Mouse (Mus musculus) neural tube, embryonic 10.5 days (tissue): ENCODE data around the gene Atp5l.

Source experiments
- DNase-seq: peaks from one replicate; pipeline ENCODE4 v3.0.0-alpha.2; 2017; ENCODE audit warnings: low spot score; ENCODE audit errors: extremely low spot score

Atp5l gene

DNA sequence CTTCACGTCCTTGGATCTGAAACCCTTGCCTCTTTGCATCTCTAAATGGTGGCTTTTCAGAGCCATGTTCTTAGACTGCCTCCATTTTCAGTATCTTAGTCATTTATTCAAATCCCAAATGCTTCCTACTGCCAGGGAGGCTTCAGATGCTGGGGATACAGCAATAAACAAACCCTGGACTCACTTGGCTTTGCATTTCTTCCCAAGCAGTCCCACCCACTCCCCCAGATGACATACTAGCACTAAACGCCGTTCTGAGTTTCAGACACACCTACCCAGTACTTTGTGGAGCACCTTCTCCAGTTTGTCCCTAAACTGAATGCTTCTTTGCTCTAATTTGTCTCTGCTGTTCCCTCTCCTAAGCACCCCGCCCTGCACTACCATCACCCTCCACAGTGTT lies 23.5 kb downstream of the Atp5l start:
- DNase-seq: no peak

DNA sequence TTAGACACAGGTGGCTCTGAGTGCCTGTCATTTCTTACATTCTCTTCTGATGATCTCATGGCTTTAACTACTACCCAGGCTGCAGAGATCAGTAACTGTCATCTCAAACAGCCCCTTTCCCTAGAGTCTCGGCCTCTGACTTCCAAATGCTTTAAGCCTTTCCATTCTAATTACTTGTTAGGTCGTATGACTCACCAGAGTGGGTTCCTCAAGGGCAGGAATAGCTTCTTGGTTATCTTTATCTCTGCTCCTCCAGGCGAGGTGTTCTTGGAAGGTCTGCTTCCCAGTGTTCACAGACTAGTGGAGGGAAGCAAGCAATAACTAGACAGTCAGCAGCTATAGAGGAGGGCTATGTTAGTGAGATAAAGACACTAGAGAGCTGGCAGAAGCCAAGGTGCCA lies 27.9 kb downstream of the Atp5l start:
- DNase-seq: no peak

DNA sequence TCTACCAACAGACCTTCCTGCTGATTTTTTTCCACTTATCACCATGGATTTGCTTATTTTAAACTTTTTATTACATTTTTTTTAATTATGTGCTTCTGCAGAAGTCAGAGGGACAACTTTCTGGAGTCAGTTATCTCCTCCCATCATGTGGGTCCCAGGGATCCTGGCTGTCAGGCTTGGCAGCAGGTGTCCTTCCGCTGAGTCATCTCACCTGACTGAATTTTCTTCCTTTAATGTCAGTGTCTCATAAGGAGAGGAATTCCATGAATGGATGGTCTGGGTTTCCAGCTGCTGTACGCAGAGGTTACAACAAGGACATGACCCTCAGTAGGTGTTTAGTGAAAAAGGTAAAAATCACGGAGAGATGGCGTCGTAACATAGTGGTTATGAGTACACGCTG lies 29.3 kb downstream of the Atp5l start:
- DNase-seq: no peak

DNA sequence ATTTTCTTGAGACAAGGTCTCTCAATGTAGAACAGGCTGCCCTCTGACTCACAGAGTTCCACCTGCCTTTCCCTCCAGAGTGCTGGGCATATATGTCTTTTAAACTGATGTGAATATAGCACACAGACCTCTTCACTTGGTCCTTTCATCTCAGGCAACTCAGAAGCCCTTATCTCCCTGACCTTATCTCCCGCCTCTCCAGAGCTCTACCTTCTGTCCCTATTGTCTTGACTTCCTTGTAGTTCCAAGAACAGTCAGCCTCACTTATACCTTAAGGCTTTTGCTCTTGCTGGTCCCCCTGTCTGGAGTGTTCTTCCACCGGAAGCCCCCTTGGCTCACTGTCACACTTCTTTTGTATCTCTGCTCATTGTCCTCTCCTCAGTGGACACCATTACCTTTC lies 30.4 kb downstream of the Atp5l start:
- DNase-seq: no peak

DNA sequence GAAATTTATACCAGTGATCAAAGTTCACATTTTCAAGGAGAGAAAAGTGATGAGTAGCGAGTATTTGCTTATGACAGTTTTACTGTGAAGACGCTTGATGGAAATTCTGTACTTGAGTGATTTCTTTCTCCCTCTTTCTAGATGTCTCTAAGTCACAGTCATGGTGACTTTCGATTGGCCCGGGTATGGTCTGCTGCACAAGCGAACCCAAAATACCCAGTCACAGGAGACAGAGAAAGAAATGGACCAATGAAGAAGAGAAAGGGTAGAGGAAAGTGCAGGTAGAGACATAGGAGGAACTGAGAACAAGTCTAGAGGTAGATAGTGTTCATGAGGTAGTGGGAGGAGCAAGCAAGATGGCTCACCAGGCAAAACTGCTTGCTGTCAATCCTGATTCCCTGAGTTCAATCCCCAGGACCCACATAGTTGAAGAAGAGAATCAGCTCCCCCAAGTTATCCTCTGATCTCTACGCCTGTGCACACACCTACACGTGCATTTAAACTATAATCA lies 32.4 kb downstream of the Atp5l start:
- DNase-seq: no peak

DNA sequence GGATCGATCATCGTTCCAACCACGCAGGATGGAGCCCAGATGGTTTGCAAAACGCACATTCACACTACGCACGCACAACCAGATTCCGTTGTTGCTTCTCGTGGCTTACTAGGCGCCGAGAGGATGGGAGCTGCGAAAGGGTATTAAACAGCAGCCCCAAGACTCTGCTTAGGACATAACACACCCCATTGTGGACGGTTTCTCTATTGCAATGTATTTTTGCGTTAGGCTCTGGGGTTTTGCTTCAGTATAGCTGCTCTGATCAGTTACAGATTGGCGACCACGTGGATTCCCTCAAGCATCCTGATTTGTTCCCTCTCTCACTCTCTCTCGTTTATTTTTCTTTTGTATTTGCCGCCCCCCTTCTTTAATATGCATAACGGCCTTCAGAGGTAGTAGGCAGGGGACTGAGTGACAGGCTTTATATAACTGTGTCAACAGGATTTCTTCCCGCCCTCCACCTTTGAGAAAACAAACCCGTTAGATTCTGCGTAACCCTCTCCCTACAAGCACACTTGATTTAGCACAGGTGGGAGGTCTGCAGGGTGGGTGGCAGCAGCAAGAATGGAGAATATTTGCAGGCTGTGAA lies 37.5 kb downstream of the Atp5l start:
- peak; percentile 24 for DNase-seq

DNA sequence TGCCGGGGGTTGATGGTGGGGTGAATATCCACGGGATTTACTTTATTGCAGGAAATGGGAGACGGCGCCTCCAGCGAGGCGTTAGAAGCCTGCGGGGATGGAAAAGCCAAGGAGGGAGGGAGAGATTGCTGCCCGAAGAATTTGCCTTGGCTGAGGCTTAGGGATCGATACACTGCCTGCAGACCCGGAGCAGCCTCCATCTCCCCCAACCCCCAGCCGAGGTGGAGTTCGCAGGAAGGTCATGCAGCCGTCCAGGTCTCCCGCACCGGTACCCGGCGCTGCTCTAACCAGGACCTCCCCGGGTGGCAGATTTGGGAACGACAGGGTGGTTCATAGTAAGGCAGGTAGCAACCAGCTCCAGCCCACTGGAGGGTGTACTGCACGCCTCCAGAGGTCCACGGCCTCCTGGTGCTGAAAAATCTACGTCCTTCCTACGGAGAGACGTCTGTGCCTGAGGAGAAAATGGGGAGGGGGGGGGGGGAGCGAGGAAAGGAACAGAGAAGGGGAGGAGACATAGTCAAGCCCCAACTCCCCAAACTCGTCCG lies 38.0 kb downstream of the Atp5l start:
- DNase-seq: peak; percentile 78

DNA sequence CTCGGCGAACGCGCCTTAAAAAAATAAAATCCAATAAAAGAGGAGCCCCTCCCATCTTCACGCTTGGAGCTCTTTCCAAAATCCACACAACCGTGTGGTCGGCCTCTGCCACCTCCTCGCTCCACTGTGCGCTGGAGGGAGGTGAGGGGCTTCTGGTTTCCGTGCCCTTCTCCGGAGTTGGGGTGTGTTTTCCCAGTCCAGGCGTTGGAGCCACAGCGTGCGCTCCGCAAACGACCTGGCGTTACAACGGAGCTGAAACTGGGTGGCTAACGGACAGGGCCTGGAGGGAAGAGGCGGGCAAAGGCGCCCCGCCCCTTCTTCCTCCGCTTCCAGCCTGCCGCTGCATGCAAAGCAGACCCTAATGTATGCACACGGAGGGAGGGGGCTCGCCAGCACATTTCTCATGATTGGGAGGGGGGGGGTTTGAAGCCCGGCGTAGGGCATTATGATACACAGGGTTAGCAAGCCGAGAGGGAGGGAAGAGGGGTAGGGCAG lies 38.6 kb downstream of the Atp5l start:
- peak; percentile 89 for DNase-seq

DNA sequence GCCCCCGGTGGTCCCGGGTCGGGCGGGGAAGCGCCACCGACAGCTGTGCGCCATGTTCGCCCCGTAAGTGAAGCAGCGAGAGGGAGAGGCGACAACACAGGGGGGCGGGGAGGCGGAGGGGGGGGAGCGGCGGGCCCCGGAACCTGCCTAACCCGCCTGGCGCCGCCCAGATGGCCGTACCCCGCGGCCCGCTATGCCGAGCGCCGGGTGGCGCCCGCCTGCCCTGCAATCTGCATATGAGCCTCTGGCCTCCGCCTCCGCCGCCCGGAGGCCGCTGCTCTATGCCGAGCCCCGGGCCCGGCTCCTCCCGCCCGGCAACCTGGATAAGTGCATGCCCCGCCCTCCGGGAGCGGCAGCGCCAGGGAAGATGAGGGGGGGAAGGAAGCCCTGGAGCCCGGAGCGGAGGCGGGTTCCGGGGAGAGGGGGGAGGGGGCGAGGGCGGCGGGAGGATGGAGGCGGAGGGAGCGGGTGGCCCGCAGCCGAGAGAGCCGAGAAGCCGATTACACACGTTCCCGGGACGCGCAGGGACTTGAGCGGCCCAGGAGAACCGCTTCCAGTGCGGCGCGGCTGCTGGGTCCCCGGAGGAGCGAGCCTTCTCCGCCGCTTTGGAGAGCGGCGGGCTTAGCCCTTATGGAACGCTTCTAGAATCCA lies 39.2 kb downstream of the Atp5l start, which contains the start of gene Kmt2a:
Kmt2a (minus strand) TSS at position 76 of the 651 bp plus-strand sequence.
- DNase-seq: peak; percentile 99

DNA sequence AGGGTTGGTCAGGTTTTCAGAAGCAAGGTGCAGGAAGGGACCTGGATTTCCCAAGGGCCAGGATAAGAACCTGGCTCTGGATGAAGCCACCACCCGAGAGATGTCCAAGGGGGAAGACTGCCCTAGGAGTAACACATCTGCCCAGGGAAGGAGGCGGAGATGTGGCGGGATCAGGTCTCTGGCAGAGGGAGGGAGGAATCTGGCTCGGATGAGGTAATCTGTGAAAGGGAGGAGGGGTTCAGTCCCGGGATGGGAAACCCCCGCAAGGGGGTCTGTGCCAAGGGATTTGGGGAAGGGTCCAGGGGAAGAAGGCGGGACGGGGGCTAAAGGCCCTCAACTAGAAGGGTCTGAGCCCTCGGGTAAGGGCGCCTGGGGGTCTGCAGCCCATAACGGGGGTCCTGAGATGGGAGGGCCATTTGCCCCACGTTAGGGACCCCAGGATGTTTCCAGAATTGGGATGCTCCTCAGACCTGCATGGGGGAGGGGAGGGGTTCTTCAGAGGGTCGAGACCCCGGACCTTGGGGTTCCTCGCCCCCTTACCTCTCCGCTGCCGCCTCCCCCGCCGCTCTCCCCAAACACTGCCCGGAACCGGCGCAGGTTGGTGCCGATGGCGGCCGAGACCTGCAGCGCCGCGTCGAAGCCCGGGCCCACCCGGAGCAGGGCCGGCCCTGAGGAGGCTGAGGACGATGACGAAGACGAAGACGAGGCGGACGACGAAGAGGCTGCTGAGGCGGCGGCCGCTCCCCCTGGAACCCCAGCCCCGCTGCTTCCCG lies 40.0 kb downstream of the Atp5l start:
- DNase-seq: peak; percentile 50

DNA sequence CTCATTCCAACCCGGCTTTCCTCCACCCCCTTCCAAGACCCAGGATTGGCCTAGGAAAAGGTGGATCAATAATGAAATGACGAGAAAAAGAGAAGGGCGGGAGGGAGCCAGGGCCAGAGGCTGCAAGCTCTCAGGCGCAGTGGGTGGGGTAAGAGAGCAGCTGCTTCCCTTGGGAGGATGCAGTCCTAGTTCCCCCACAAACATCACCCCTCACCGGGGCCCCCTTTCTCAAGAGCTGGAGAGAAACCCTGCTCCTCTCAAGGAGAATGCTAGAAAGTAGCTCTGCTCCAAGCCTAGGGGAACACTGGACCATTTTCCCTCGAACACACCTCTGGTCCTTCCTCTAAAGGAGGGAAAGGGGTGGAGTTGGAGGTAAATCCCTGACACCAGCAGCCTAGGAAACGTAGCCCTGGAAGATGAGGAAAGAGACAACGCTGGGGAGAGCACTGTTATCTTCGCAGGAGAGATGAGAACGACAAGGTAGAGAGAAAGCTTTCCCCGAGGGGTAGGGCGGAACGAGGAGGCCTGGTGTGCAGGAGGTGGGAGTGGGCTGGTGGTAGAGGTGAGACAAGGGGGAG lies 40.8 kb downstream of the Atp5l start:
- peak; percentile 23 for DNase-seq

DNA sequence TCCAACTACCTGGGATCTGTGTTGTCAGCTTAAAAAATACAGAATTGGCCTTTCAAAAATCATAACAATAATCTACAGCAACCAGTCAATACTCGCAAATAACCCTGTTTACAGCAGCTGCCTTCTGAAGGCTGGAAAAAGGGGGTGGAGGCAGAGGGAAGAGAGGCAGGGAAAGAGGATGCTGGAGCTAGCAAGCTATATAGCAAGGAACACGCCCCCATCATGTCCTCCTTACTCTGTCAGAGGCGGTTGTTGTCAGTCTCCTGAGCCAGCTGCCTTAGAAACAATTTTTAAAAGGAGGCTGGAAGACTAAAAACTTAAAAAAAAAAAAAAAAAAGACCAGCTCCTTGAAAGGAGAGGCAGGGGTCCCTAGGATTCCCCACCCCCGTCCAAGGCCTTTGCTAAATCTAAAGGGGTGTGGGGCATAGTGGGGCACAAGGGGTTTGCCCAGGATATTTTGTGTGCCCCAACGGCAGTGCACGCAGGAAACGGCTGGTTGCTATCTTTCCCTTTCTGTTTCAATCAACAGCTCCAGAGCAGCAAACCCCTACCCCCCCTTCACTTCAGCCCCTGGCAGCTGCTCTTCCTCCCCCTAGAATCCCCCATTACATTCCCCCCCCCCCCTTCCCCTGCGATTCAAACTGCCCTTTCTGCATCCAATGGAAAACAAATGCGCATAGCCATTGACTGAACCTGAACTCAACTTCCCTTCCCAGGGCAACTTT lies 41.6 kb downstream of the Atp5l start:
- peak; percentile 15 for DNase-seq

DNA sequence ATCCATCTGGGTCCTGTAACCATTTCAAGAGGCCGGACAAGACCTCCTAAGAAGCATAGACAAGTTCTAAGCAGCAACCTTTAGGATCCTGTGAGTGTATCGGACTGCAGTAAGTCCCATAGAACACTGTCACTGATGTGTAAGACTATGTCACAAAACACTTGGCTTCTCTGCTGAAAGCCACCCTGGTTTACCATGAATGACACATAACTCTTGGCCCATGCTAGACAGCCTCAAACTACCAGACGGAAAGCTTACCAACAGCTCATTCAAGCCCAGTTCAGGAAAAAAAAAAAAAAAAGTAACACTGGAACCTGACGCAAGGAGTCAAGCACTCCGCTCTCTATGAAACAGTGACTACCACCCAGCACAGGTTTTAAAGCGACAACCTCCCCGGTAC lies 42.9 kb downstream of the Atp5l start:
- no peak for DNase-seq

DNA sequence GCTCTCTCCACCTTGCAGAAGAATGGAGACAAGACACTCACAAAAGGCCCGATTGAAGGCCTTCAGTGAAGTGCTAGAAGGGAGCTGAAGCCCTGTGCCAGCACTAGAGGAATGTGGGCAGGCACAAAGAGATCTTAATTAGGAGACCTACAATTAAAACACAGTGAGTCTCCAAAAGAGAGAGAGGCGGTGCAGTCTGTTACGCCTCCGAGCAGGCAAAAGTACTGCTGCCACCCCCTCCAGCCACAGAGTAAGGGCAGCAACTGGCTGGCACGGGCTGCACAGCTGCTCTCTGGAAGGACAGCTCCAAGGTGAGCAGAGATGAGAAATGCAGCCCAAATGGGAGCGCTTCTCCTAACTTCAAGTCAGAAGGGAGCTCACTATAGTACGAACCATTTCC lies 45.1 kb downstream of the Atp5l start:
- no peak for DNase-seq

DNA sequence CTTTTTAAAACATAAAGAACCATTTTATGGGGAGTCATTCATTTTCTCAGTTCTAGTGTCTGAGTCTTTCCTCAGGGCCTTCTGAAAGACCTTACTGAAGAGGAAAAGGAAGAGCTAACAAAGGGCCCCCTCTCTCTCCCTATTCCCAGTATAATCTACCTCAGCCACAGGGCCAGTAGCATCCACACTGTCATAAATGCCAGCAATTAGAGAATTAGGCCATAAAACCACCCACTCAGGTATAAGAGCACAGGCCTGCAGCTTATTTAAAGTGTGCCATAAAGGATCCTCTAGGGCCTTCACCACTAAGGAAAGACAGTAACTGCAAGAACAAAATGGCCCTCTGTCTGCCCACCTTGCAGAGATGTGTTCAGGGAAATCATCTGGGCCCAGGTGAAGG lies 46.3 kb downstream of the Atp5l start:
- DNase-seq: no peak

DNA sequence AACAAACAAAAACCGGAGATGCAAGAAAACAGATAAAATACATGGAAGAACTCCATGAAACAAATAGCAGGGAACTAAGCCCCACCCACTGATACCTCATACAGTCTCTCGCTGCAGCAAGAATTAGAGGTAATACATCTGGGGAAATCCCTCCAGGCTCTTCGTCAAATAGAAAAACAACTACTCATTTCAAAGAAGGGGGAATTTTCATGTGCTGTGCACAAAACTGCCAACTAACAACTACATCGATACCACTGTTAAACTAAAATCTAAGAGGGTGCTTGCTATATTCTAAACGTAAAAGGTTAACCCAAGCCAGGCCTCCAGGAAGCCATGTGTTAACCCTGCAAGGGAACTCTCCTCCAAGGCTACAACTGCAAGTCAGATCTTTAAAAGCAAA lies 46.9 kb downstream of the Atp5l start:
- DNase-seq: no peak

DNA sequence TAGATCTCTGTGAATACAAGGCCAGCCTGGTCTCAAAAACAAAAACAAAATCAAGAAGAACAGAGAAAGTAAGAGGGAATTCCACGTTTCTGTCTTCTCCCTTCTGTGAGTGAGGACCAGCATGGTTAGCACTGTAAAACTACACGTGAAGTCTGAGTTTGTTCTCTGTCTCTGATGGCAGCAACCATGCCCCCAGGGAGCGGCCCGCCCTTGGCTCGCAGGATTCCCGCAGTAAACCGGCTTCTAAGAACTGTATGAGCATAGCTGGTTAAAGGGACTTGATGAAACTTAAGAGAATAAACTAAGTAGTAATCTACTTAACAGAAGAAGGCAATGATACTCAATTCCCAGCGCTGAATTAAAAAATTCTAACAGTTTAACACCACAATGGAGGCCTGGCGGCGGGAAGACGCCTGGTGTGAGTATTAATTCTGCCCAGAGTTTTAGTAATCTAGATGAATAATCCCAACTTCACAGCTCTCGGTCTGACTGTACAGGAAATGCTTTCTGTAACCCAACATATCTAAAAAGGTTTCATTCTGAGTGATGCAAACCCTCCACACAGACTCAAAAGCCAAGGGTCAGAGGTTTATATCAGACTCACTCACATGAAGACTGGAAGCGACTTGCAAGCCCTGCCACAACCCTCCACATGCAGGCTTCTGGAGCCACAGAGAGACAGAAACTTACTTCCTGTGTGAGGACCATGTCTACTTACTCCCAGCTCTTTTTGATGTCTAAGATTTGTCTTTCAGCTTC lies 52.0 kb downstream of the Atp5l start:
- no peak for DNase-seq

DNA sequence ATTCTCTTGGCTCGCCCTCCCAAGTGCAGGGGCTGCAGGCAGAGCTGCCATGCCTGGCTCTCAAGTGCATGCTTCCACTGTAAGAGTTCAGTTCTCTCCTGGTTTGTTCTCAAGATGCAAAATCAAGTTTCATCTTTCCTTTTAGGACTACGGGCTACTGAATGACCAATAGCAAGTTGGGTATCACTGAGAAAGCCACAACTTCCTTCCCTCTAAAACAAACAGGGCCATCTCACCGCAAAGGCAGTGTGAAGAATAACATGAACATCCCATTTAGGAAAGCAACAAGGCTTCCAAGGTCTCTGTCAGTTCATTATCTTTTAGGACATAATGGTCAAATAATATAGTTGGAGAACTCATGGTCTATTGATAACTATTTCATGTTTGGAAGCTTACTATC lies 52.9 kb downstream of the Atp5l start:
- DNase-seq: no peak

DNA sequence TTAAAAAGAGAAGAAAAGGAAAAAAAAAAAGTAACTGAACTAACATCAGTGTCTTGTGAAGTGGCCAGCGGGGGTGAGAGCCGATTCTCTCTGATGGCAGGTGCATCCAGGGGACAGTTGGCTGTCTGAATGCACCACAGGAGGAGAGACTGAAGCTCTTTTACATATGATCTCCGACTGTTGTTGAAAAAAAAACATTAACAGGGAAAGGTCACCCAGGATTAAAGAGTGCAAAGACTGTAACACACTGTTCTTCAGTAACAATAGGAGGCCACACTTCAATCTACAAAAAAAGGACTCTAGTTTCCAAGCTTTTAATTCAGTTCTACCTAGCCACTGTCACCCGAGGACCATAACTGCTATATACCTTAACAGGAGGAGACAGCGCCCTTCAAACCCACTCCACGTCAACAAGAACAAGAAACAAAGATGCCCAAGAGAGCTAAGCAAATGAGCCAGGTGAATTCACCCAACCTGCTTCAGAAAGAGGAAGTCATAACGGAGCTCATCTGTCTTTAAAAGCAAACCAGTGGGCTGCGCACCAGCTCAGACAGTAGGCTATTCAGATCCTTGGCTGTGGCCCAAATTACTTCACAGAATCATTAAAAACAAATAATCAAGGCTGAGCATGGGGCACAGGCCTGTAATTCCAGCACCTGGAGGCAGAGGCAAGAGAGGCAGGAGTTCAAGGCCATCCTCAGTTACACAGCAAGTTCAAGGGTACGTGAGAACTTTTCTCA lies 53.9 kb downstream of the Atp5l start:
- DNase-seq: no peak
